Mouse (Mus musculus) stomach, postnatal 0 days (tissue): ENCODE data around the gene Nckap1.

Experiments
- CTCF ChIP-seq: IDR thresholded peaks from 2 replicates; pipeline ENCODE4 v1.5.1; 2016; ENCODE audit warnings: antibody characterized with exemption, low read depth, mild to moderate bottlenecking, moderate library complexity
- EP300 ChIP-seq: optimal IDR thresholded peaks from 2 replicates; pipeline ENCODE3; 2016; ENCODE audit warnings: antibody characterized with exemption

DNA sequence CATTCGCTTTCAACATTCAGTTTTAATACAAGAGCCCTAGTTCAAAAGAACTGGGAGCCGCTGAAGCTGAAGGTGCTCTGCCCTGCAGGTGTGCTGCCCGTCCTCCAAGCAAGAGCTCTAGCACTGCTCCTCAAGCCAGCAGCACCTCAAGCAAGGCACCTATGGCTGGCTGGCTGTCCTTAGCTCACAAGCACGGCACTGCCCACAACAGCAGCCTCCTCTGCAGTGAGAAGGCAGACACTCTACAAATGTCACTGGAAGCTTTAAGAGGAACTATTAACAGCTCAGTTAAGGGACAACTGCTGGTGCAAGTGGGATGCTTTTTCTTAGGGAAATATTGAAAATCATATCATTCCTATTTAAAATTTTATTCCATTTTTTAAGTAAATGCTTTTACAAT, 10.5 kb downstream of the Nckap1 start:
- TF ChIP-seq CTCF (no peak), EP300 (no peak)
